Mouse (Mus musculus): ENCODE results near the gene Ctps2.

DNA sequence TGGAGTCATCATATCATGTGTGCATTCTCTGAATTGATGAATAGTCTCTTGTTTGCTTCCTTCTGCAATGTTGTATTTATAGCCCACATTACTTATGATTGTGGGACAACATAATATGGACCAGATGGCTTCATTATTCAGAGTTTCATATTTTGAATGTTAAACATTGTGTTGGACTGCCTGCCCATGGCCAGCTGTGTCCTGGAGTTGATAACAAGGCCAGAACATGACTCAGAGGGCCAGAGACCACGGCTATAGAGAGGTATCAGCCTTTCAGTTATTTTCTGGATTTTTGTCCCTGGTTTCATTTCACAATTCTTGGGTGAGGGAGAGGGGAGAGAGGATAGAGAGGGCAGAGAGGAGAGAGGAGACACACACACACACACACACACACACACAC, 162.9 kb downstream of the Ctps2 start:
- TF ChIP-seq CTCF (IDR thresholded peaks at IDR 0.05; ENCODE audit: low read depth, low read length) (no peak), POLR2A (IDR thresholded peaks at IDR 0.05; ENCODE audit: borderline replicate concordance, low read depth, low read length) (no peak)
